Mouse (Mus musculus) ES-E14 (cell line): ENCODE data around the gene Fgr. TPM values are rescaled to one million over a fixed set of nuclear protein-coding genes. Genes with fewer than 3 reads are reported as not detected.
A peak's percentile ranks its signal among the peaks of the same experiment; 100 is the strongest.

ENCODE experiments used
- DNase-seq: peaks from one replicate; pipeline ENCODE4 v3.0.0-alpha.2; 2013; ENCODE audit warnings: low read depth, low spot score
- H3K27ac ChIP-seq: 2 replicates; pipeline ENCODE4 v1.5.1; 2012; ENCODE audit warnings: low read depth, mild to moderate bottlenecking, low read length, moderate library complexity, mixed read lengths; ENCODE audit not compliant: poor library complexity, insufficient read depth, severe bottlenecking
- H3K36me3 ChIP-seq: 2 replicates; pipeline ENCODE4 v1.6.1; 2012; ENCODE audit warnings: mild to moderate bottlenecking, low read length, moderate library complexity, mixed read lengths; ENCODE audit not compliant: control insufficient read depth, poor library complexity, insufficient read depth, severe bottlenecking
- H3K4me1 ChIP-seq, 2 experiments: fragments of 150-350 bp in 1 of 2; sonication (generic) in 1 of 2; 2 replicates each; pipeline ENCODE4 v1.6.1; 2012; ENCODE audit warnings: low read length in 2 of 2, mild to moderate bottlenecking in 1 of 2, mixed read lengths in 1 of 2; ENCODE audit not compliant: control insufficient read depth in 2 of 2, insufficient read depth in 2 of 2, poor library complexity in 1 of 2
- H3K4me3 ChIP-seq, 2 experiments: fragments of 150-350 bp in 1 of 2; sonication (generic) in 1 of 2; 2 replicates each; pipeline ENCODE4 v1.5.1; 2012; ENCODE audit warnings: low read length in 2 of 2, low read depth in 1 of 2, mild to moderate bottlenecking in 1 of 2, mixed read lengths in 1 of 2; ENCODE audit not compliant: insufficient read depth in 1 of 2, poor library complexity in 1 of 2, severe bottlenecking in 1 of 2
- H3K9ac ChIP-seq: 2 replicates; pipeline ENCODE4 v1.6.1; 2012; ENCODE audit warnings: low read depth, mild to moderate bottlenecking, low read length, mixed read lengths; ENCODE audit not compliant: poor library complexity, insufficient read depth, severe bottlenecking
- H3K9me3 ChIP-seq: fragments of 150-350 bp; sonication (generic); 2 replicates; pipeline ENCODE4 v1.6.1; 2012; ENCODE audit warnings: low read depth, mild to moderate bottlenecking, low read length; ENCODE audit not compliant: control insufficient read depth, insufficient read depth
- CHD2 ChIP-seq: IDR thresholded peaks from 2 replicates; pipeline ENCODE4 v1.6.1; 2014; ENCODE audit warnings: mild to moderate bottlenecking, low read depth, low read length, inconsistent platforms
- HCFC1 ChIP-seq: IDR thresholded peaks from 2 replicates; pipeline ENCODE4 v1.6.1; 2012; ENCODE audit warnings: low read length, inconsistent platforms, borderline replicate concordance; ENCODE audit not compliant: insufficient read depth
- MAFK ChIP-seq: IDR thresholded peaks from 2 replicates; pipeline ENCODE4 v1.6.1; 2014; ENCODE audit warnings: mild to moderate bottlenecking, low read depth, low read length, inconsistent platforms; ENCODE audit not compliant: insufficient read depth
- ZC3H11A ChIP-seq: IDR thresholded peaks from 2 replicates; pipeline ENCODE4 v1.6.1; 2012; ENCODE audit warnings: low read depth, mild to moderate bottlenecking, inconsistent platforms, low read length, borderline replicate concordance
- ZNF384 ChIP-seq: IDR thresholded peaks from 2 replicates; pipeline ENCODE4 v1.6.1; 2012; ENCODE audit warnings: low read depth, low read length, inconsistent platforms
- in situ Hi-C, 2 experiments: fragments of 600-800 bp; cut with MboI; formaldehyde crosslinking; loops; one replicate each; pipeline ENCODE4 v1.15.1; 2025; ENCODE audit warnings: low sequenced_read_pairs in 2 of 2, inconsistent platforms in 1 of 2; ENCODE audit not compliant: unreplicated experiment in 2 of 2
- total RNA-seq: library from RNA; depleted of rRNA; stranded (reverse); fragments of 300-350 nt; gene quantifications from 2 replicates; pipeline ENCODE4 v1.2.3, GENCODE M21; 2012

The Fgr gene
- total RNA-seq, 1 experiment: 1.8 TPM

GRCm38 (mm10) chr4:133022217-133022616 is 48.3 kb downstream of the Fgr start:
- Histone ChIP-seq H3K36me3 (peaks cover 4% of the 10 kb centered on the region), H3K27ac (no peak overlapping the region), H3K4me1 (peaks cover 21 to 55% of the 10 kb centered on the region in 2 experiments), H3K4me3 (peak overlapping the region; percentile 11 to 37; a peak in 1 of 4 replicates), H3K9me3 (no peaks in the 10 kb centered on the region), H3K9ac (no peak overlapping the region)
- TF ChIP-seq ZNF384 (no peak), CHD2 (no peak), ZC3H11A (no peak), HCFC1 (no peak), MAFK (no peak)
- in situ Hi-C loops: loop anchor here in 1 of 2 experiments (25.0 kb wide), 1 partner anchor 265 kb away; the partner anchor contains the start of gene Tmem222
- no peak for DNase-seq

- H3K4me1 ChIP-seq: peaks cover 29 to 62% of the 10 kb centered on the region in 2 experiments
- H3K9me3 ChIP-seq: no peaks in the 10 kb centered on the region
- no peak for DNase-seq
- in situ Hi-C loops: loop anchor here in 1 of 2 experiments (25.0 kb wide), 1 partner anchor 264 kb away; the partner anchor contains the start of gene Tmem222
- TF ChIP-seq ZC3H11A: no peak
- TF ChIP-seq ZNF384: no peak
- no peak overlapping the region for H3K27ac ChIP-seq
- H3K36me3 ChIP-seq: peaks cover 4% of the 10 kb centered on the region
- no peak overlapping the region for H3K4me3 ChIP-seq
- no peak overlapping the region for H3K9ac ChIP-seq
Measured at GRCm38 (mm10) chr4:133022954-133023635, 49.2 kb downstream of the Fgr start.

- Histone ChIP-seq H3K9me3 (no peaks in the 10 kb centered on the region), H3K36me3 (peaks cover 6% of the 10 kb centered on the region), H3K4me3 (no peak overlapping the region), H3K27ac (no peak overlapping the region), H3K4me1 (peaks cover 29 to 68% of the 10 kb centered on the region in 2 experiments), H3K9ac (no peak overlapping the region)
- in situ Hi-C loops: loop anchor here in 1 of 2 experiments (25.0 kb wide), 1 partner anchor 264 kb away; the partner anchor contains the start of gene Tmem222
- DNase-seq: no peak
- TF ChIP-seq ZC3H11A: no peak
- TF ChIP-seq HCFC1: no peak
- TF ChIP-seq MAFK: no peak
- TF ChIP-seq ZNF384: no peak
Measured at GRCm38 (mm10) chr4:133023636-133024035, 49.7 kb downstream of the Fgr start.

- Histone ChIP-seq H3K9ac (no peak overlapping the region), H3K4me3 (no peak overlapping the region), H3K4me1 (peaks cover 29 to 72% of the 10 kb centered on the region in 2 experiments), H3K9me3 (no peaks in the 10 kb centered on the region), H3K27ac (no peak overlapping the region), H3K36me3 (peaks cover 8% of the 10 kb centered on the region)
- no peak for TF ChIP-seq ZC3H11A
- no peak for TF ChIP-seq ZNF384
- no peak for TF ChIP-seq CHD2
- no peak for TF ChIP-seq HCFC1
- TF ChIP-seq MAFK: no peak
- DNase-seq: no peak
- in situ Hi-C loops: loop anchor here in 1 of 2 experiments (25.0 kb wide), 1 partner anchor 263 kb away; the partner anchor contains the start of gene Tmem222
Measured at GRCm38 (mm10) chr4:133024404-133024803, 50.5 kb downstream of the Fgr start.
